Mouse (Mus musculus) cerebellum, adult 2 months (tissue): ENCODE data around the gene Tmigd1. TPM values are rescaled to one million over a fixed set of nuclear protein-coding genes. Genes with fewer than 3 reads are reported as not detected.

Source experiments
- DNase-seq, 2 experiments: peaks; one replicate each; pipeline ENCODE4 v3.0.0; 2021
- H3K27ac ChIP-seq: fragments of 200-500 bp; 2 replicates; pipeline ENCODE4 v1.5.1; 2012; ENCODE audit warnings: low read length, control low read depth, inconsistent platforms; ENCODE audit not compliant: insufficient read depth
- H3K27me3 ChIP-seq: fragments of 200-500 bp; 2 replicates; pipeline ENCODE4 v1.6.1; 2012; ENCODE audit warnings: inconsistent platforms, mild to moderate bottlenecking, low read length, moderate library complexity; ENCODE audit not compliant: control insufficient read depth, insufficient read depth
- H3K4me1 ChIP-seq: fragments of 200-500 bp; 2 replicates; pipeline ENCODE4 v1.6.1; 2011; ENCODE audit warnings: low read length; ENCODE audit not compliant: control insufficient read depth, insufficient read depth
- H3K4me3 ChIP-seq: fragments of 200-500 bp; replicated peaks from 2 replicates; pipeline ENCODE3; 2011; ENCODE audit warnings: mild to moderate bottlenecking, low read depth, low read length, control low read depth; ENCODE audit not compliant: insufficient read depth
- CTCF ChIP-seq: fragments of 200-500 bp; IDR thresholded peaks from 2 replicates; pipeline ENCODE4 v1.5.1; 2011; ENCODE audit warnings: low read depth, mild to moderate bottlenecking, control low read depth, low read length, moderate library complexity, borderline replicate concordance; ENCODE audit not compliant: insufficient read depth
- POLR2A ChIP-seq: fragments of 200-500 bp; IDR thresholded peaks from 2 replicates; pipeline ENCODE4 v1.6.1; 2011; ENCODE audit warnings: low read length, control low read depth, borderline replicate concordance; ENCODE audit not compliant: insufficient read depth
- WGBS: fragments of 180-500 bp; shearing (Covaris S2); methylation state at CpG from one replicate; pipeline ENCODE4 v1.1.7; 2018; 5-methylcytosine and 5-hydroxymethylcytosine counted together
- polyA plus RNA-seq: library from polyadenylated mRNA; depleted of rRNA; stranded (reverse); fragments of >200 nt; gene quantifications from 2 replicates; pipeline ENCODE4 v1.2.3, GENCODE M21; 2012

The Tmigd1 gene
- polyA plus RNA-seq, 1 experiment, result not detected

- DNase-seq, result no peak
- WGBS, result 92% methylated on average over 2 of the region's 2 CpGs
- Histone ChIP-seq H3K27me3 (no peaks in the 10 kb centered on the region), H3K4me3 (no peak overlapping the region), H3K27ac (no peak overlapping the region), H3K4me1 (no peaks in the 10 kb centered on the region)
- TF ChIP-seq POLR2A (no peak), CTCF (no peak)
Observed at GRCm38 (mm10) chr11:76904340-76904739, 2.4 kb downstream of the Tmigd1 start.

- Histone ChIP-seq H3K27me3 (no peaks in the 10 kb centered on the region), H3K4me1 (peaks cover 8% of the 10 kb centered on the region; the same call in 1 of the 2 replicates), H3K27ac (no peak overlapping the region), H3K4me3 (no peak overlapping the region)
- no peak for DNase-seq
- 60% methylated on average over 7 of the region's 7 CpGs for WGBS
- TF ChIP-seq CTCF, result no peak
- no peak for TF ChIP-seq POLR2A
Observed at GRCm38 (mm10) chr11:76908651-76909050, 6.7 kb downstream of the Tmigd1 start.

GRCm38 (mm10) chr11:76911325-76912054, 9.5 kb downstream of the Tmigd1 start:
- TF ChIP-seq POLR2A, result no peak
- TF ChIP-seq CTCF, result no peak
- Histone ChIP-seq H3K4me3 (no peak overlapping the region), H3K4me1 (peaks cover 8% of the 10 kb centered on the region; the same call in 1 of the 2 replicates), H3K27me3 (no peaks in the 10 kb centered on the region), H3K27ac (no peak overlapping the region)
- DNase-seq, result peak in 1 of 2 experiments; percentile 23
- 43% methylated on average over 3 of the region's 3 CpGs for WGBS

GRCm38 (mm10) chr11:76912055-76912395, 10.1 kb downstream of the Tmigd1 start:
- peaks cover 8% of the 10 kb centered on the region; the same call in 1 of the 2 replicates for H3K4me1 ChIP-seq
- no peak overlapping the region for H3K27ac ChIP-seq
- no peak for TF ChIP-seq POLR2A
- TF ChIP-seq CTCF, result no peak
- DNase-seq, result peak; percentile 41 to 65
- 3% methylated on average over 7 of the region's 7 CpGs for WGBS
- H3K4me3 ChIP-seq, result no peak overlapping the region
- no peaks in the 10 kb centered on the region for H3K27me3 ChIP-seq

- 70% methylated on average over 7 of the region's 7 CpGs for WGBS
- Histone ChIP-seq H3K27me3 (no peaks in the 10 kb centered on the region), H3K27ac (no peak overlapping the region), H3K4me3 (no peak overlapping the region), H3K4me1 (peaks cover 8% of the 10 kb centered on the region; the same call in 1 of the 2 replicates)
- TF ChIP-seq CTCF (no peak), POLR2A (no peak)
- DNase-seq, result no peak
Observed at GRCm38 (mm10) chr11:76914366-76914765, 12.4 kb downstream of the Tmigd1 start.

GRCm38 (mm10) chr11:76916539-76917229, 14.7 kb downstream of the Tmigd1 start:
- 57% methylated on average over 13 of the region's 13 CpGs for WGBS
- Histone ChIP-seq H3K27ac (no peak overlapping the region), H3K27me3 (no peaks in the 10 kb centered on the region), H3K4me1 (peaks cover 3% of the 10 kb centered on the region; the same call in 1 of the 2 replicates), H3K4me3 (no peak overlapping the region)
- TF ChIP-seq POLR2A (no peak), CTCF (no peak)
- DNase-seq, result no peak

GRCm38 (mm10) chr11:76917230-76917548, 15.2 kb downstream of the Tmigd1 start:
- Histone ChIP-seq H3K4me3 (no peak overlapping the region), H3K27ac (no peak overlapping the region), H3K27me3 (no peaks in the 10 kb centered on the region), H3K4me1 (peaks cover 2% of the 10 kb centered on the region; the same call in 1 of the 2 replicates)
- TF ChIP-seq POLR2A, result no peak
- no peak for TF ChIP-seq CTCF
- DNase-seq, result no peak
- WGBS, result 69% methylated on average over 3 of the region's 3 CpGs

- Histone ChIP-seq H3K27ac (no peak overlapping the region), H3K4me1 (no peaks in the 10 kb centered on the region), H3K27me3 (no peaks in the 10 kb centered on the region), H3K4me3 (no peak overlapping the region)
- no peak for DNase-seq
- 28% methylated on average over 1 of the region's 1 CpGs for WGBS
- TF ChIP-seq CTCF (no peak), POLR2A (no peak)
Observed at GRCm38 (mm10) chr11:76920607-76921006, 18.6 kb downstream of the Tmigd1 start.
